Mouse (Mus musculus) right cerebral cortex, postnatal 14 days (tissue): ENCODE measurements at regions not wholly inside any gene's neighbourhood (a gene's known extent, or its start where the extent isn't known, plus 50 kb on each side); places are given as distances from the start of the nearest gene placed in this dataset.

Experiments
- DNase-seq: peaks from one replicate; pipeline ENCODE4 v3.0.0; 2022

DNA sequence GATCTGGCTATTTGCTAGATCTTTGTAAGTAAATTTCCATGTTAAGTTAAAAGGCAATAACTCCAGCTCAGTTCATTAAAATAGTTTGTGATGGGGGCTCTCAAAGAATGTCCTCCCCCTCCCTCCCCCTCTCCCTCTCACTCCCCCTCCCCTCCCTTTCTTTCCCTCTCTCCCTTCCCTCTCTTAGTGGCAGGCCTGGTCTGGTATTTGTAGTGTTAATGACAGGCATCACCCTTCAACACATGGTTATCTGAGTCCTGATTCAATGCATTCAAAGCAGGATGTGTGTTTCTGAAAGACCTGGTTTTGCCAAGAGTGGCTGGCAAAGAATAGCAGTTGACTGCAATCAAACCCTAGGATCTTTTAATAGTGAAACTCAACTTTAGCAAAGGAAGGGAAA lies 383.4 kb upstream of the Mpdz start:
- no peak for DNase-seq

DNA sequence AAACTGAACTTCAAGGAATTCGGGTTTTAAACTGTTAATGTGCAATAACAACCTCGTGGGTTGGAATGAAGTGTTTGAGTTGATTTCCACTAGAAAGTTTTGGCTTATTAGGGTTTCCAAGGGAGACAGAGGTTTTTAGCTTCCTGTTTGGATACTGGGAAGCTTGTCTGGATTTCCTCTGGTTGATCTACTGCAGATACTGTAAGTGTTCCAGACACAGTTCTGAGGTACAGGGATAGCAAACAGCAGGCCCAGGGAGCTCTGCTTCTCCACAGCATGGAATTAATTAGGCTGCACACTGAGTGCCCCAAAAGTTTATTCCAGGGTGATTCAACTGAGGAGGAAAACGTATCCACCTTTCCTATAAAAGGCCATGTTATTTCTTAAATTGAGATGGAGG lies 381.0 kb upstream of the Mpdz start:
- no peak for DNase-seq

DNA sequence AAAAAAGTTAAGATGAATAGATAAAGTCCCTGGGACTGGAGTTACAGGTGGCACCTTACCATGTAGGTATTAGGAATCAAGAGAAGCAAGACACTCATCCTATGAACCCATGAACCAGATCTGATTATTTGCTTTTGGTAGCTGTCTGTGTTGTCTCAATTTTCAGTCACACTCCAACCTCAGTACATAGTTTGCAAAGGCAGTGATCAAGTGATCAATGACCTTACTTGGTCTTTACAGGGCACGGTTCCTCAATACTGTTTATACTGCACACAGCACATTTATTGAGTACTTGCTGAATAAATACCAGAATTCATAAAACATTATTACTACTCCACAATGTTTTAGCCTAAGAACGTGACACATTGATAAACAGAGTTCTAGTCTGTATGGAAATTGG lies 346.7 kb upstream of the Mpdz start:
- DNase-seq = no peak

DNA sequence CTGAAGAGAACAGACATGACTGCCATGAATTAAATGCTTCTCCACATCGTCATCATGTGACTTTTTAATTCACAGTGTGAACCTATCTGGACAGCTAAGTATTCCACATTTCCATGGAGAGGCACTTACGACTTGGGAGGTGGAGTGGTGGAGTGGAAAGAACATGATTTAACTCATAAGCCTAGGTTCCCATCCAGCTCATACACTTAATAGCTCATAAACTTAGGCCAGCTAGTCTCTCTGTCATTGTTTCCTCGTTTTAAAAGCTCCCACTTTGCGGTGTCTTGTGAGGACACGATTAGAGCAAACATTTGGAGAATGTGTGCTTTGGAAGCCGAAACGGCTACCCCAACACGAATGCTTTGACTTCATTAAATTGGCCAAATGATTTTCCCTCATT lies 346.0 kb upstream of the Mpdz start:
- DNase-seq = no peak

DNA sequence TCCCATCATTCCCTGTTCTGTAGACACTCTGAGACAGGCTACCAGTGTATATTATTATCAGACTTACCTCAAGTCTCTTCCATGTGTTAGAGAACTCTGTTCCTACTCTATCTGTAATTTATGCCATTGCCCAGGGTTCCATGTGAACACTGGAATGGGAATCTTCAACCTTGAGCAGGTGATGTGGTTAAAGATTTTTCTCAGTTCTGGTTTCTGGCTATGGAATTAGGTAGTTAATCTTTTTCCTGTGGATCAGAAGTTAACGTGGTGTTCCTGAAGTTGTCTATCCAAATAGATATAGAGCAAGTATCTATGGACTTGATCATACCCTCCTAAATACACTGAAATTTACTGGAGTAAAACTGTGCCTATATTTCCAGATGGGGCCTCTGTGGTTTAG lies 339.4 kb upstream of the Mpdz start:
- no peak for DNase-seq

DNA sequence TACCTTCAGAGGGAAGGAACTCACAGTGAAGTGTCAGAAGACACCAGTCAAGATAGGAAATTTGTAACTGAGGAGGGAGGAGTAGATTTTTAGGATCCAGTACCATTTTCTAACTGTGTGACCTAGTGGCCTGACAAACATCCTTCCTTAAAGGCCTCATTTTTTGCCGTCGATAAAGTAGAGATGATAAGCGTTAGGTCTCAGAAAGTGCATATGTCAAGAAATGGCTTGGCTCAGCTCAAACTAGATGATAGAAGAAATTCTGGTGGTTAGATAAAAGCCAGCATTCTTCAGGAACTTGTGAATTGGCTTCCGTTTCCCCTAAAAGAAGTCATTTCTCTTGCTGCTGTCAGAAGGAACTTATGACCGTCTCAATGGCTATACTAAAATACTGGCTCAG lies 324.1 kb upstream of the Mpdz start:
- no peak for DNase-seq

DNA sequence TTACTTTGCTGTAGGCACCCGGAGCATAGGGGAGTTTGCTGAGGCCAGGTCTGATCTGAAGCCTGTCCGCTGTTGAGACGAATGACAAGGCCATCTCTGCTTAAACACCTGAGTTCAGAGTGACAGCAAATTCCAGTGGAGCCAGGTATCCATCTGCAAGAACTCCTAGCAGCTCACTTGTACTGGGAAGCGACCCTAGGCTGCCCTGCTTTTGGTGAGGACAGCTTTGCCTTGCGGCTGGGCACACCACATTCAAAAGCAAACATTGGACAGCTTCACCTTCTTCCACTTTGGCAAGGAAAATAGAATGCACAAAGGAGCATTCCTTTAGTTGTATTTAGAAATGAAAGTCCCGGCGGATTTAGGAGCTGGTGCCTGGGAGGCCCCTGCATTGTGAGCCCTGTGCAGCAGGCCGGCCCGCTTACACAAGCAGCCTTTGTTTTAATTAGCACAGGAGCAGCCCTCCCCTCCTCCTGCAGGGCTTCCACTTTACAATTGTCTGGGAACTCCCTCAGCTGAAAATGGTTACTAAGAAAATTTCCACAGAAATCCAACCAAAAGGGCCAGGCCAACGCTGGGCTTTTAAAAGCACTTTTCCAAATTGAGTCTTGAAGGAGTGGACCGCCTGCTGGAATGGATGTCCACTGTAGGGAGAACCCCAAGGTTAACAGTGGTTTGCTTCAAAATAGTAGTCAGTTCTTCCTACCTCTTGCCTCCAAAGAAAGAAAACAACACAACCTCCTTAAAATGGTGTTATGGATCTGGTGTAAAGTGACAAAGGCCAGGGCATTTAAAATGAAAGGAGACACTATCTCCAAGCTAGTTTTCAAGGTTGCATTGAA lies 321.6 kb upstream of the Mpdz start:
- no peak for DNase-seq

DNA sequence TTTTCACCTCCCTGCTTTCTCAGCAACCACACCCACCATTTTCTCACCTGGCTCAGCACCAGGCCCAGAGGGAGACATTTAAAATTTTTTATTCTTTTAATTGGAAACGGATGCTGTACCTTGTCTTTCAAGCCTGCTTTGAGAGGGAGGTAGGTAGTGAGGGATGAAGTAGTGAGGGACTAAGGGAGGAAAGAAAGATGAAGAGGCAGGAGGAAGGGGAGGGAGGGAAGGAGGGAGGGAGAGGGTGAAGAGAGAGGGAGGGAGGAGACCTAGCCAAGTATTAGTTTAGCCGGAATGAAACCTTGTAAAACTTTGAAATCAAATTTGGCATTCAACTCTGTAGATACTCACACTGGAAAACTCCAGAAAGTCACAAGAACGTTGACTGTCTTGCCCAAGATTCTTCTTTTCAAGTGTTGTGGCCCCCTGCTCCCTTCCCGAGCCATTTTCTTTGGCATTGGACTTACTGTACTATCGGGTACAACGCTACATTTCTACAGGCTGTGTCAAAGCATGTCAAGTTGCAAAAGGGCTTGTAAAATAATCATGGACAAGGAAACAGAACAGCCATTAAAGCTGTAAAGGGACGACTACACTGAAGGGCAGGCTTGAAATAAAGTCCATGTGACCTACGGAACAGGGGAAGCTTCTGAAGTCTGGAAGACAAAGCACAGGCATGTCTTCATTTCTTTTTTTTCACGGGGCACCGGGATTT lies 320.9 kb upstream of the Mpdz start:
- no peak for DNase-seq

DNA sequence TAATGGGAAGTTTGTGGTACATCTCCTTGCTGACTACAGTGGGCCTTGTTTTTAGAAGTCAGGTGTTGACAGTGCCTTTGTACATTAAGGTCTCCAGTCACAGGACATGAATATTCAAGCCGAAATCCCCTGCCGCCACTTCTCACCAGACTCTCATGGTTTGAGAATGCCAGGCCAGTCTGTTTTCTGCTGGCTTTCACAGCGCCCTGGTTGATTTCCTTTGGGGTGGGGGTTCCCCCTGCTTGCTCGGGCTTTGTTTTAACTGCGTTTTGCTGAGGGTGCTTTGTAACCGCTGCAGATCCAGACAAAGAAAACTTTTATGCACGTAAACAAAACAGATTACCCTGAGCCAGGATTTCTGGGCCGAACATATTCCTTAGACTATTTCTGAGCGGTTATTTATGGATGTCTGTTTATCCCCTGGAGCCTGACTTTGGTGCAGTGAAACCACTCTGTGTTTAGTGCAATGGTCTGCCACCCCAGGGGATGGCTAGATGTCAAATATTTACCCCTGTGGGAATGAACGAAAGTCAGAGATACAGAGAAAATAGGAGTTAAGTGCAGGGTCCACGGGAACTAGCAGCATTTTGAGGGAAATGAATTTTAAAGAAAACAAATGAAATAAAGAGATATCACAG lies 320.1 kb upstream of the Mpdz start:
- DNase-seq = no peak

DNA sequence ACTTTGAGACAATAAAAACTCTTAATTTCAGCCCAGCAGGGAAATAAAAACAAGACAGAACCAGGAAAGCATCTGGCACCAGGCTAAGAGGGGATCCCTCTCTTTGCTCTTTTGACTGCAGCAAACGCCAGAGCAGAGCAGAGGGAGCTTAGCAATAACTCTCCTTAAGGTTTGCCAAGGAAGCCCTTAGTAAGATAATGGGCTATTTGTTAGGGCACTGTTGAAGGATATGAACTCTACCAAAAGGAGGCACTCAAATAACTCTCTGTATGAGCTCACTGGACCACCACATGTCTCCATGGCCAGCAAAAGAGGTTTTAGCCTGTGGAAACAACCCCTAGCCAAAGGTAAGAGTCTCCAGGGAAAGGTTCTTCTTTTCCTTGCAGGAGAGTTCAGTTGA lies 315.3 kb upstream of the Mpdz start:
- no peak for DNase-seq

DNA sequence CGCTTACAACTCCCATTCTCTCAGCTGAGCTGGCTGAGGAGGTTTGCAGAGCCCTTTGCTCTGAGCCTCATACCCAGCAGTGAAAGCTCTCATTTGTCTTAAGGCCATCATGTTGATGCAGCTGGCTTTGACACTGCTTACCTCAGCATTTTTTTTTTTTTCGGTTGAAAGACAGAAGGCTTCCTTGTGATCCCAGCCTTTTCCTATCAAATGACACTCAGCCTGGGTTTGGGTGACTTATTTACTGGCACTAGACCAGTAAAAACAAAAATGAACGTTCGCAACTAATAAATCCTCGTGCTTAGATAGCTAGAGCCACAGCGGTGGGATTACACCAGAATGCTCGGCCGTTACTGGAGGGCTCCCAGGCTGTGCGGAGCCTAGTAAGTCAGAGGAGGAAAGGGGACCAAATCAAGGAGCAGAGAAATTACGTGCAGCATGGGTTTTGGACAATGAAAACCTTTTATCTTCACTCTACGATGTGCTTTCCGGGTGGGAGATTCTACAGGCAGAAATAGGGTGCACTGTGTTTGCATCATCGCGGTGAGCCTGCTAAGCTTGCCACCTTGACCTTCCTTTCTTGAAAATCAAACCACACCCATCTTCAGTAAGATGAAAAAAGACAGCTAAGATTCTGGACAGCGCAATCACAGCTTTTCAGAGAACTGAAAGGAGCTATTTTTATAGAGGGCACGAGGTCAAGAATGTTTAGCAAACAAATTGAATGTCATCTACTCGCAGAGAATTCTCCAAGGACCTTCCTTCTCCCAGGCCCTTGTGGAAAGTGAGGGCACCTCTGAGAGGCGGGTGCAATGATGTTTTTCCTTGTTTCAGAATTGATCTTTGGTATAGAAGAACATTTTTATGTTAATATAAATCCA lies 302.3 kb upstream of the Mpdz start:
- no peak for DNase-seq

DNA sequence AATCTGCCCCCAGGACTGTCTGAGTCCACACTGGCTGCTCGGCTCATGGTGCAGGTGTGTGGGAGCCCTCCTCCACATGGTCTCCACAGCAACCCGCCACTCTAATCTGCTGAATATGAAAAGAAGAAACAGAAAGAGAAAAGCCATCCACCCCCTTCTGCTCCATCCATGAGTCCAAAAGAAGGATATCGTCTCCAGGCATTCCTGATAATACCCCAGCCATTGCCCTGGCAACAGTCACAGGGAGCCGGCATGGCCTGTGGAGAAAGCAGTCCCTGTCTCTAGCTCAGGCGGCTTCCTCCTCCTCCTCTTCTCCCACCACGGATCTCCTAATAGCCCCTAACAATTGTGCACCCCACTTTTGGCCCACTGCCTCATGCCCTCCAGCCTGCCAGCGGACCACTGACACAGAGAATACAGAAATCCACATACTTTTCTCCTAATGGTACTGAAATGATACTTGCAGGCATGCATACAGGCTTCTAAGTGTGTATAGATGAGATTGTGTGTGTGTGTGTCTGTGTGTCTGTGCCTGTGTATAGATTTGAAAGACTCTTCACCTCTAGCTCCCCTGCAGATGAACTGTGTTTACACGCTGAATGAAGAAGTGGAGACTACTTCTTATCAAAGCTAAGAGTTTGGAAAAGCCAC lies 301.5 kb upstream of the Mpdz start:
- peak; percentile 30 for DNase-seq

DNA sequence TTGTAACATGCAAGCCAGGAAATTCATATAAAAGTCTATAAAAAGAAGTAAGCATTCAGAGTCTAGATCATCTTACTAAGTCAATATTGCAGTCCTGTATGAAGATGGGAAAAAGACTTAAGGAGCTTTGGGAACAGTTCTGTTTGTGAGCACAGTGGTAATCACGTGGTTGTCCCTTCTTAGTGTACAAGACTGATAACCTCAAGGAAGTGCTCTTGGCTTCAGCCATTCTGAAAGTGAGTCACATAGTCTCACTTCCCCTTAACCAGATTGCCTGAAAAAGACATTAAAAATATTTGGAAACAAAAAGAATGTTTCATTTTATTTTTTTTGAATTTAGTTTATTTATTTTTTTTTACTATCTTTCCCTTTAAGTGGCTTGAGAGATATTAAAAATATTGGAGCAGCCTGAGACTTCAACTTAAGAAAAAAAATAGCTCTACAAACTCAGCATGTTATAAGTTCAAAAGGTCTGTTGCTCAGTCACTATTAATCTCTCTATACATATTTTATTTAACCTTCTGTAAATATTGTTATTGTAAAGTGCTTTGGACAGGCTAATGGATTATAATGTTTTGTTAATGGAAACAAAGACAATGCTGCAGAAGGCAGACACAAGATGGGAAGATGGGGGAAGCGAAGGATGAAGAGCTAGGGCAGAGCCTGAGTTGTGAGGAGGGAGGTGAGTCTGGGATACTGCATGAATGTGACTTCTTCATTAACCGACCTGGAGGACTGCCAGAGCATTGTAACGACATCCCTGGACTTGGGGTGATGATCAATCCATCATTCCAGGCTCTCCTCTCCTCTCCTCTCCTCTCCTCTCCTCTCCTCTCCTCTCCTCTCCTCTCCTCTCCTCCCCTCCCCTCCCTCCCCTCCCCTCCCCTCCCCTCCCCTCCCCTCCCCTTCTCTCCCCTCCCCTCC lies 300.2 kb upstream of the Mpdz start:
- DNase-seq = no peak

DNA sequence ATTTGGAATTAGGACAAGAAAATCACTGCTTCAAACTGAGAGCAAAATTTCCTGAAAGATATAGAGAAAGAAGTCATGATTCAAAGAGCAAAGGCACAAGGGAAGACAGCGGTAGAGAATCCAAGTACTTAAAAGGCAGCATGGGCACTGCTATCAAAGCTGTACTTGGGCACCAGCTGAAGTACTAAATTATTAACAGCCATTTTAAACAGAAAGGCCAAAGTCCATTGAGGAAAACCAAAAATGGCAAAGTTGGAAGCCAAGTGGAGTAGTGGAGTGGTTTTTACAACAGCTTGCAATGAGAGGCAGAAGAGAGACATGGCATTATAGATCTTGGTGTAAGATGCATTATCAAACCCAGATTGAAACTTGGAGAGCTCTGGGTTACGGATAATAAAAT lies 291.8 kb upstream of the Mpdz start:
- DNase-seq = no peak

DNA sequence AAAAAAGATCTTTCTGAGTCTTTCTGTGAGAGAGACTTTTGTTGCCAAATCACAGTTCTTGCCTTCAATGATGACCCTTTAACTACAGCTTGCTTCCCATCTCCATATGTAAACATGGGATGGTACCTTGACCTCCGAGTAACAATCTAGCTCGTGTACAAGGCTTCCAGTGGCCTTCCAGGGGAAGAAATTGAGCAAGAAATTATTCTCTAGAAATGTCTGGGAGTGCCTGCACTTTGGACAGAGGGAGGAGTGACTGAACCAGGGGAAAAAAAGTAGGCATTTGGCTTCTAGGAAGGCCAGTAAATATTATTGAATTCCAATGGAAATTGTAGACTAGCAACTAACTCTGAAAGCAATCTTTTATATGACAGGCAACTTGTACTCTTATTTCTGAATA lies 287.8 kb upstream of the Mpdz start:
- DNase-seq = no peak

DNA sequence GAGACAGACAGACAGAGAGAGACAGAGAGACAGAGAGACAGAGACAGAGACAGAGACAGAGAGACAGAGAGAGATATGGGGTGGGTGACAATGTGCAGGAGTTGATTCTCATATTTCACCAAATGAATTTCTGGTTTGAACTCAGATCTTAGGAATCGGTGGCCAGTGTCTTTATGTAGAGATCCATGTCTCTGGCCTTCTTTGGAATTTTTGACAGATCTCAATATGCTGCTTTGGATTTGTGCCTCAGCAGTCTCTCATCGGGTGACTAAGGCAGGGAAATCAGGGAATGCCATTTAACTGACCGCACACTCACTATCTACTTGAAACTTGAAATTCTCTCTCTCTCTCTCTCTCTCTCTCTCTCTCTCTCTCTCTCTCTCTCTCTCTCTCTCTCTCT lies 286.3 kb upstream of the Mpdz start:
- no peak for DNase-seq

DNA sequence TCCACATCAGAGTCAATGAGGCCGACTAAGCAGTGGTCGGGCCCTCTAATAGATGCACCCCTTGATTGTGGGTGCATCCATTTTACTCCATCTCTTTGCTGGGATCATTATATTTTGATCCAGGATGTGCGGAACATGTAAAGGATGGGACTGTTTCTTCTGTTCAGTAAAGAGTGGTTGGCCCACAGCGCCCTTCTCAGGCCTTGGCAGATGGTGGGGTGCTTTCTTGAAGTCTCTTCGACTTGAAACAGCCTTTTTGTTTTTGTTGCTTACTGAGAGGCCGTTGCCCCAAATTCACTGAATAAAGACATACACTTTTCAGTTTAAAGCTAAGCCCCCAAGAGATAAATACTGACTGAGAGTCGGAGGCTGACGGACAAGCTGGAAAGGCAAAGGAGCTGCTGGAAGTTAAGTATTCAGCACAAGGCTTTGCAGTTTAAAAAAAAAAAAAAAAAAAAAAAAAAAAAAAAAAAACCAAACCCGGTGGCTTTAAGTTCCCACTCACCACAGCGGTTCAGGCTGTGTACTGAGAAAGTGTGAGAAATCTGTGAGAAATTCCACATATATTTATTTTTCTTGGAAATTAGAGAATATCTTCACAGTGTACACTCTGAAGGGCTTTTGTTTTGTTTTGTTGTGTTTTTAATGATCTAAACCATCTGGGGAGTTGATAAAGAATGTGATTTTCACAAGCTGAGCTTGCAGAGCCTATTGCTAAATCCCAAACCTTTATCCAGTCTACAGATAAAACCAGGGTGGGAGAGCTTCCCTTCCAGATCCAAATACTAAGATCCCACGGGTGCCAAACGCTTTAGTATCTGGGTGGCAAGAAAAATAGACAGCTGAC lies 285.3 kb upstream of the Mpdz start:
- no peak for DNase-seq

DNA sequence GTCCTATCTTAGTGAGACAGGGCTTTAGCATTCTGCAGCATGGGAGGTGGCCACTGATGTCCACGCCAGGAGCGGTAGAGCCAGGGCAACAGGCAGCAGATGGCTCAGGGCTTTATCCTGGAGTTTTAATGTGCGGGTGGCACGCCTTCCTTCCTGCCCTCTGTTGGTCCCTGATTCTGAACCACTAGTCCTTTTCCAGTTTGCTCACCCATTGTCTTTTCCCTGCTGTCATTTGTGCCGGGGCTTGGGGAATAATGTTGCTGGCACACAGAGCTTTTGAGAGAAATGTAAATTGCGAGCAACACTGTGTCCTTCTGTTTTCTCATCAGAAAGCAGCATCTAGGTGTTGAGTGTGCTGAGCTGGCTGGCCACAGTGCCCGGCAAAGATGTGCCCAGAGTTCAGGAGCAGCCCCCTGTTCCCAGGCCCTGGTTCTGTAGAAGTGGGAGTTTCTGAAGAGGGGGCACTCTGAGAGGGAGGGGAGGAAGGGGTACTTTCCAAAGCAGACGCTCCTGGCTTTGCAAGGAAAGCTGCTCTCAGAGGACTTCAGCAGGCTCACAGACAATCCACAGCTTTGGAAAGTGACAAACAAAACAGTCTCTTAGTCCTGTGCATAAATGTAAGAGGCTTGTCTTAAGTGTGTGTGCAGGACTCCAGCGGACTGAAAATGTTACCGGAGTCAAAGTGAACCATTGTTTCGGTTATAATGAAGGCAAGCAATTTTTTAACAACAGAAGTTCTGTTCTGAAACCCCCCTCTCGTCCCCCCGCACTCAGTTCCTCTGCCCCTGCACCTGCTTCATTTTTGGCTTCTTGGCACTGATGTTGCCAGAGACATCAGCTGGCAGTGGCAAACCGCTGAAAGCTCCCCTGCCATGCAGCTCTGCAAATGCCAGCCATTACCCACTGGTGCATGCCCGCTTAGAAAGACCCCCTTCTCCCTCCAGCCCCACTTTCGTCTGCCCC lies 284.4 kb upstream of the Mpdz start:
- peak; percentile 11 for DNase-seq

DNA sequence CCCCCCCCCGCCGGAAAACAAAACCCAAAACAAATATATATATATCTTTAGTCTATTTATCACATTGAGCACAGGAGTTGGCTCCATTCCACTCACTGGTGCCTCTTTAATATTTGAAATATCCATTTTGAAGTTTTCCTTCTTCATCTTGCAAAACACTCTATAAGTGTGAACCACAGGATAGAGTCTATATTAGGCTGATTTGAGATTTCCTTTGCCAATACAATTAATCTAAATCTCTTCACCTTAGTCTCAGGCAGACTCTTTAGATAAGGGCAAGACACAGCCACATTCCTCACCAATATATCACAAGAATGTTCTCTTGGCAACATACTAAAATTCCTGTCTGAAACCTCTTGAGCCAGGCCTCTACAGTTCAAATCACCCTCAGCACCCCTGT lies 282.1 kb upstream of the Mpdz start:
- DNase-seq = no peak
